8 mouse cellular contexts compared by ENCODE assay signal in genomic region chr11:60209933-60210249, GRCm38 (mm10). TPM values are rescaled to one million over a fixed set of nuclear protein-coding genes. Genes with fewer than 3 reads are reported as not detected.
DNase-seq lines count a peak whose midpoint lies in the region; ATAC-seq and TF ChIP-seq lines count a peak whose summit lies in the region.

No protein-coding gene starts in this region.

- peak overlapping the region; percentile 83 for H3K27ac ChIP-seq in kidney, embryonic 15.5 days
- H3K27ac ChIP-seq in cortical plate, adult 2 months (ENCODE audit: insufficient read depth, low read length), result peak overlapping the region; percentile 92
- H3K27ac ChIP-seq in hindbrain, embryonic 16.5 days (ENCODE audit: low read depth, low read length), result peak overlapping the region; percentile 76
- peak overlapping the region; percentile 80 for H3K27ac ChIP-seq in midbrain, embryonic 16.5 days (ENCODE audit: low read length)

- peak overlapping the region; percentile 40 for H3K9ac ChIP-seq in kidney, embryonic 15.5 days
- H3K9ac ChIP-seq in hindbrain, embryonic 16.5 days (ENCODE audit: low read depth, low read length), result peak overlapping the region; percentile 66
- peak overlapping the region; percentile 60 for H3K9ac ChIP-seq in midbrain, embryonic 16.5 days (ENCODE audit: low read depth, low read length)

- WGBS in kidney, embryonic 15.5 days, result 0% methylated on average over 2 of the region's 2 CpGs
- WGBS in hindbrain, embryonic 16.5 days, result 6% methylated on average over 2 of the region's 2 CpGs
- WGBS in midbrain, embryonic 16.5 days, result 3% methylated on average over 2 of the region's 2 CpGs

- no peaks in the 10 kb centered on the region for H3K27me3 ChIP-seq in kidney, embryonic 15.5 days
- no peaks in the 10 kb centered on the region for H3K27me3 ChIP-seq in hindbrain, embryonic 16.5 days (replicated peaks; ENCODE audit: control insufficient read depth, insufficient read depth, low read length)
- no peaks in the 10 kb centered on the region for H3K27me3 ChIP-seq in midbrain, embryonic 16.5 days (ENCODE audit: control insufficient read depth, insufficient read depth, low read depth, low read length)

- H3K9me3 ChIP-seq in kidney, embryonic 15.5 days (replicated peaks), result no peaks in the 10 kb centered on the region
- no peaks in the 10 kb centered on the region for H3K9me3 ChIP-seq in hindbrain, embryonic 16.5 days (ENCODE audit: control insufficient read depth, low read length)
- no peaks in the 10 kb centered on the region for H3K9me3 ChIP-seq in midbrain, embryonic 16.5 days (replicated peaks; ENCODE audit: control insufficient read depth, low read length, poor library complexity, severe bottlenecking)

- H3K4me2 ChIP-seq in kidney, embryonic 15.5 days, result peak overlapping the region; percentile 78
- peak overlapping the region; percentile 67 for H3K4me2 ChIP-seq in hindbrain, embryonic 16.5 days (ENCODE audit: low read length)
- H3K4me2 ChIP-seq in midbrain, embryonic 16.5 days (ENCODE audit: low read length), result peak overlapping the region; percentile 70

- no peak for TF ChIP-seq POLR2A in cortical plate, adult 2 months (IDR thresholded peaks at IDR 0.05; ENCODE audit: extremely low read depth, insufficient read depth, low read length)

- no peak for DNase-seq in kidney, adult 18-20 months
- DNase-seq in embryo, embryonic 9.5 days (ENCODE audit: extremely low spot score), result no peak
- DNase-seq in thymus, postnatal 14 days, result no peak

- peak overlapping the region; percentile 49 for H3K4me3 ChIP-seq in kidney, embryonic 15.5 days (replicated peaks)
- H3K4me3 ChIP-seq in cortical plate, adult 2 months (ENCODE audit: insufficient read depth, low read length), result peak overlapping the region; percentile 49
- H3K4me3 ChIP-seq in hindbrain, embryonic 16.5 days (ENCODE audit: low read length), result peak overlapping the region; percentile 47
- peak overlapping the region; percentile 44 for H3K4me3 ChIP-seq in midbrain, embryonic 16.5 days (ENCODE audit: low read depth, low read length)

- no peak for ATAC-seq in kidney, embryonic 15.5 days (replicated peaks; ENCODE audit: low FRiP score)
- ATAC-seq in hindbrain, embryonic 16.5 days, result no peak
- ATAC-seq in midbrain, embryonic 16.5 days, result no peak
- ATAC-seq in granulocyte monocyte progenitor cell, adult 5-6 weeks (replicated peaks; ENCODE audit: poor library complexity, severe bottlenecking), result no peak

- TF ChIP-seq CTCF in cortical plate, adult 2 months (IDR thresholded peaks at IDR 0.05; ENCODE audit: extremely low read depth, insufficient read depth, low read length), result no peak

- H3K36me3 ChIP-seq in kidney, embryonic 15.5 days, result peaks cover 22% of the 10 kb centered on the region
- peaks cover 12% of the 10 kb centered on the region; the same call in 1 of the 2 replicates for H3K36me3 ChIP-seq in hindbrain, embryonic 16.5 days (ENCODE audit: control insufficient read depth, insufficient read depth, low read length)
- H3K36me3 ChIP-seq in midbrain, embryonic 16.5 days (ENCODE audit: control insufficient read depth, insufficient read depth, low read length), result peaks cover 4% of the 10 kb centered on the region; the same call in 1 of the 2 replicates

- H3K4me1 ChIP-seq in kidney, embryonic 15.5 days, result peaks cover 79% of the 10 kb centered on the region
- H3K4me1 ChIP-seq in cortical plate, adult 2 months (ENCODE audit: control insufficient read depth, insufficient read depth, low read length), result peaks cover 2% of the 10 kb centered on the region; the same call in 1 of the 2 replicates
- H3K4me1 ChIP-seq in hindbrain, embryonic 16.5 days (ENCODE audit: control insufficient read depth, insufficient read depth, low read depth, low read length), result peaks cover 48% of the 10 kb centered on the region
- H3K4me1 ChIP-seq in midbrain, embryonic 16.5 days (ENCODE audit: control insufficient read depth, insufficient read depth, low read length), result peaks cover 41% of the 10 kb centered on the region

RNA-seq across cellular contexts. Expression of gene Srebf1, which starts 12.5 kb away (rescaled TPM):
- polyA plus RNA-seq in kidney, embryonic 15.5 days (2015; fragmentation: Nextera tagmentation; extraction: Ambion mirVana), result 56.3 and 60.0 TPM in 2 replicates
- 51.2 and 56.7 TPM in 2 replicates for polyA plus RNA-seq in cortical plate, adult 2 months (2012; rRNA removed)
- 42.5 and 44.8 TPM in 2 replicates for polyA plus RNA-seq in hindbrain, embryonic 16.5 days (2015; fragmentation: Nextera tagmentation; extraction: Ambion mirVana)
- 31.9 and 34.1 TPM in 2 replicates for polyA plus RNA-seq in midbrain, embryonic 16.5 days (2015; fragmentation: Nextera tagmentation; extraction: Ambion mirVana)
- total RNA-seq in granulocyte monocyte progenitor cell, adult 5-6 weeks (2014; fragmentation: Nextera tagmentation), result 27.3 and 33.0 TPM in 2 replicates
- total RNA-seq in granulocyte monocyte progenitor cell, adult 5-6 weeks (2017), result 36.8 and 42.0 TPM in 2 replicates
